Mouse (Mus musculus): ENCODE results near the gene Mrps2. TPM values are rescaled to one million over a fixed set of nuclear protein-coding genes. Genes with fewer than 3 reads are reported as not detected.
"Not testable (repeated sequence)": the region's sequence is repeated elsewhere in the genome, so short reads cannot be mapped to it uniquely, and the experiment has no call there.

The Mrps2 gene
- total RNA-seq, 1 experiment from 2014 or later: 73.7 TPM

GRCm38 (mm10) chr2:28472011-28472410 lies 4.1 kb downstream of the Mrps2 start:
- not testable (repeated sequence) for DNase-seq

- not testable (repeated sequence) for DNase-seq
Measured at GRCm38 (mm10) chr2:28477993-28478392, 10.1 kb downstream of the Mrps2 start.

GRCm38 (mm10) chr2:28479208-28480204 lies 11.6 kb downstream of the Mrps2 start:
- no peak for DNase-seq

GRCm38 (mm10) chr2:28483861-28484260 lies 16.0 kb downstream of the Mrps2 start:
- DNase-seq: no peak

- peak; percentile 37 for DNase-seq
Measured at GRCm38 (mm10) chr2:28494521-28494920, 26.7 kb downstream of the Mrps2 start.

GRCm38 (mm10) chr2:28495207-28495756 lies 27.4 kb downstream of the Mrps2 start:
- peak; percentile 45 for DNase-seq

- DNase-seq: no peak
Measured at GRCm38 (mm10) chr2:28495801-28496595, 28.1 kb downstream of the Mrps2 start.

- no peak for DNase-seq
Measured at GRCm38 (mm10) chr2:28496671-28497070, 28.8 kb downstream of the Mrps2 start, which contains the start of gene Gbgt1. TSS of gene Gbgt1 (plus strand) at chr2:28496891.

GRCm38 (mm10) chr2:28497561-28497960 lies 29.7 kb downstream of the Mrps2 start:
- DNase-seq: no peak

- no peak for DNase-seq
Measured at GRCm38 (mm10) chr2:28498431-28498830, 30.6 kb downstream of the Mrps2 start.

- no peak for DNase-seq
Measured at GRCm38 (mm10) chr2:28502987-28503386, 35.1 kb downstream of the Mrps2 start.

- DNase-seq: no peak
Measured at GRCm38 (mm10) chr2:28504676-28505075, 36.8 kb downstream of the Mrps2 start.

GRCm38 (mm10) chr2:28505795-28506194 lies 37.9 kb downstream of the Mrps2 start, which contains the start of gene Gm10134:
TSS of gene Gm10134 (plus strand) at chr2:28506095.
- no peak for DNase-seq

GRCm38 (mm10) chr2:28506291-28506690 lies 38.4 kb downstream of the Mrps2 start:
- DNase-seq: no peak

- not testable (repeated sequence) for DNase-seq
Measured at GRCm38 (mm10) chr2:28511600-28511999, 43.7 kb downstream of the Mrps2 start.

GRCm38 (mm10) chr2:28512798-28513401 lies 45.0 kb downstream of the Mrps2 start, which contains the start of gene Ralgds:
TSS of gene Ralgds (plus strand) at chr2:28513125.
- DNase-seq: peak; percentile 71

- DNase-seq: peak; percentile 52
Measured at GRCm38 (mm10) chr2:28513431-28514370, 45.8 kb downstream of the Mrps2 start.

GRCm38 (mm10) chr2:28514489-28514888 lies 46.6 kb downstream of the Mrps2 start:
- peak; percentile 92 for DNase-seq

- peak; percentile 93 for DNase-seq
Measured at GRCm38 (mm10) chr2:28517206-28517909, 49.5 kb downstream of the Mrps2 start.

- DNase-seq: no peak
Measured at GRCm38 (mm10) chr2:28518231-28518630, 50.4 kb downstream of the Mrps2 start.

Measured in adrenal gland, postnatal 14 days (tissue).